Comparison of ENCODE assay signal across 21 mouse cellular contexts in genomic region chr3:60798862-60799261, GRCm38 (mm10).
DNase-seq lines count a peak whose midpoint lies in the region; ATAC-seq and TF ChIP-seq lines count a peak whose summit lies in the region.
"Had no signal": no experiment of that assay in that cellular context is flagged by ENCODE, and none has a peak within 500 bp of the region (broad histone marks: within the 10 kb centered on the region; RNA-seq: fewer than 3 reads in every experiment).

No protein-coding gene starts in this region.

- no peak overlapping the region for H3K4me2 ChIP-seq in embryonic facial prominence, embryonic 15.5 days (replicated peaks)
- no peak overlapping the region for H3K4me2 ChIP-seq in stomach, embryonic 16.5 days (ENCODE audit: low read depth, low read length)
- no peak overlapping the region for H3K4me2 ChIP-seq in liver, postnatal 0 days (ENCODE audit: low read depth, low read length)
- H3K4me2 ChIP-seq: embryonic facial prominence, embryonic 13.5 days; forebrain, embryonic 13.5 days; forebrain, embryonic 15.5 days had no signal

- no peak for TF ChIP-seq CTCF in liver, postnatal 0 days (IDR thresholded peaks at IDR 0.05; ENCODE audit: low read depth)

- no peaks in the 10 kb centered on the region for H3K36me3 ChIP-seq in embryonic facial prominence, embryonic 15.5 days
- H3K36me3 ChIP-seq in stomach, embryonic 16.5 days (ENCODE audit: control insufficient read depth, insufficient read depth, low read length): no peaks in the 10 kb centered on the region
- H3K36me3 ChIP-seq in liver, postnatal 0 days (replicated peaks; ENCODE audit: insufficient read depth, low read length): no peaks in the 10 kb centered on the region
- H3K36me3 ChIP-seq: embryonic facial prominence, embryonic 13.5 days; forebrain, embryonic 15.5 days had no signal

- ATAC-seq in embryonic facial prominence, embryonic 15.5 days (ENCODE audit: insufficient number of reproducible peaks, low FRiP score, low TSS enrichment, low read depth): no peak
- no peak for ATAC-seq in stomach, embryonic 16.5 days (ENCODE audit: insufficient read depth, low FRiP score)
- no peak for ATAC-seq in liver, postnatal 0 days
- ATAC-seq: forebrain, embryonic 13.5 days; forebrain, embryonic 15.5 days; forebrain, postnatal 0 days had no signal

- H3K27ac ChIP-seq in embryonic facial prominence, embryonic 15.5 days (replicated peaks): peak overlapping the region; percentile 18; the same call in 1 of the 2 replicates
- H3K27ac ChIP-seq in stomach, embryonic 16.5 days (ENCODE audit: low read length): peak overlapping the region; percentile 5; the same call in 1 of the 2 replicates
- no peak overlapping the region for H3K27ac ChIP-seq in liver, postnatal 0 days (ENCODE audit: low read depth)
- H3K27ac ChIP-seq: embryonic facial prominence, embryonic 13.5 days; forebrain, embryonic 13.5 days; forebrain, embryonic 15.5 days had no signal

- no peak overlapping the region for H3K9ac ChIP-seq in embryonic facial prominence, embryonic 15.5 days
- no peak overlapping the region for H3K9ac ChIP-seq in stomach, embryonic 16.5 days (ENCODE audit: low read length)
- no peak overlapping the region for H3K9ac ChIP-seq in liver, postnatal 0 days (replicated peaks)
- H3K9ac ChIP-seq: embryonic facial prominence, embryonic 13.5 days; forebrain, embryonic 13.5 days; forebrain, embryonic 15.5 days; forebrain, postnatal 0 days had no signal

- H3K27me3 ChIP-seq in embryonic facial prominence, embryonic 15.5 days: no peaks in the 10 kb centered on the region
- H3K27me3 ChIP-seq in stomach, embryonic 16.5 days (ENCODE audit: control insufficient read depth, insufficient read depth, low read length): no peaks in the 10 kb centered on the region
- H3K27me3 ChIP-seq in liver, postnatal 0 days (ENCODE audit: insufficient read depth, low read length): no peaks in the 10 kb centered on the region
- H3K27me3 ChIP-seq: embryonic facial prominence, embryonic 13.5 days; forebrain, embryonic 13.5 days; forebrain, embryonic 15.5 days had no signal

- H3K4me3 ChIP-seq in embryonic facial prominence, embryonic 15.5 days (replicated peaks): no peak overlapping the region
- H3K4me3 ChIP-seq in stomach, embryonic 16.5 days (replicated peaks; ENCODE audit: low read length): no peak overlapping the region
- no peak overlapping the region for H3K4me3 ChIP-seq in liver, postnatal 0 days (ENCODE audit: low read depth, low read length)
- H3K4me3 ChIP-seq: embryonic facial prominence, embryonic 13.5 days; erythroblast, embryonic 14.5 days; forebrain, embryonic 13.5 days; forebrain, embryonic 15.5 days had no signal

- H3K9me3 ChIP-seq in embryonic facial prominence, embryonic 15.5 days (replicated peaks): no peaks in the 10 kb centered on the region
- no peaks in the 10 kb centered on the region for H3K9me3 ChIP-seq in stomach, embryonic 16.5 days (replicated peaks; ENCODE audit: control insufficient read depth, low read length)
- no peaks in the 10 kb centered on the region for H3K9me3 ChIP-seq in liver, postnatal 0 days (ENCODE audit: low read length)
- H3K9me3 ChIP-seq: embryonic facial prominence, embryonic 13.5 days; forebrain, embryonic 13.5 days; forebrain, embryonic 15.5 days had no signal

- no peak for TF ChIP-seq EP300 in liver, postnatal 0 days (IDR thresholded peaks at IDR 0.05; ENCODE audit: low read depth)

- peaks cover 5% of the 10 kb centered on the region; the same call in 1 of the 2 replicates for H3K4me1 ChIP-seq in embryonic facial prominence, embryonic 15.5 days
- H3K4me1 ChIP-seq in stomach, embryonic 16.5 days (ENCODE audit: control insufficient read depth, insufficient read depth, low read length): no peaks in the 10 kb centered on the region
- no peaks in the 10 kb centered on the region for H3K4me1 ChIP-seq in liver, postnatal 0 days (ENCODE audit: insufficient read depth)
- H3K4me1 ChIP-seq: embryonic facial prominence, embryonic 13.5 days; forebrain, embryonic 13.5 days; forebrain, embryonic 15.5 days had no signal

- peak; percentile 80 for DNase-seq in heart, adult 11 months
- DNase-seq in heart, adult 9 months (ENCODE audit: low spot score in 2 of 2): no peak
- peak; percentile 58 for DNase-seq in fat pad, adult 2 months (ENCODE audit: extremely low read depth, low read depth, low spot score)
- no peak for DNase-seq in liver, postnatal 0 days
- no peak for DNase-seq in layer of hippocampus, adult 18-20 months (ENCODE audit: low spot score in 2 of 2)
- no peak for DNase-seq in right cerebral cortex, adult 2 months (ENCODE audit: low spot score in 2 of 2)
- DNase-seq: adrenal gland, adult 2 months; adrenal gland, postnatal 10 days; adrenal gland, postnatal 25 days; cerebellum, adult 11 months; cerebellum, adult 18-20 months; cerebellum, adult 9-10 months; cerebellum, postnatal 10 days; cerebellum, postnatal 25 days; forebrain, postnatal 0 days had no signal

- WGBS in embryonic facial prominence, embryonic 15.5 days: 61% methylated on average over 5 of the region's 5 CpGs
- WGBS in stomach, embryonic 16.5 days: 69% methylated on average over 5 of the region's 5 CpGs
- WGBS in liver, postnatal 0 days (ENCODE audit: insufficient replicate concordance): 75% methylated on average over 5 of the region's 5 CpGs

Comparison
In these comparisons a context has a peak if more than half of its experiments do, and no peak if none do; other contexts are left out.
1. DNase-seq: peak in heart, adult 11 months (single experiment) and fat pad, adult 2 months (single experiment); none in heart, adult 9 months (0 of 2), liver, postnatal 0 days (single experiment), layer of hippocampus, adult 18-20 months (0 of 2) and right cerebral cortex, adult 2 months (0 of 2).